Mouse (Mus musculus): Measurements from ENCODE around the gene Map1b. TPM values are rescaled to one million over a fixed set of nuclear protein-coding genes. Genes with fewer than 3 reads are reported as not detected.

Gene Map1b
- polyA plus RNA-seq, 1 experiment from 2014 or later = 1,780 TPM

- Histone ChIP-seq H3K9me3 (no peaks in the 10 kb centered on the region), H3K9ac (no peak overlapping the region), H3K36me3 (no peaks in the 10 kb centered on the region), H3K4me3 (no peak overlapping the region), H3K4me1 (replicated peaks) (peaks cover 25% of the 10 kb centered on the region), H3K27me3 (no peaks in the 10 kb centered on the region), H3K4me2 (no peak overlapping the region), H3K27ac (replicated peaks) (no peak overlapping the region)
- 94% methylated on average over 5 of the region's 5 CpGs for WGBS
- no peak for ATAC-seq (ENCODE audit: low read depth)
These were observed 1.5 kb upstream of the Map1b start for GRCm38 (mm10) chr13:99517836-99518235.

- Histone ChIP-seq H3K4me3 (peak overlapping the region; percentile 90), H3K36me3 (0 out of 2 replicates have a peak, but pooled peaks cover 4% of the 10 kb centered on the region), H3K9me3 (no peaks in the 10 kb centered on the region), H3K4me1 (replicated peaks) (peaks cover 40% of the 10 kb centered on the region), H3K9ac (peak overlapping the region; percentile 99), H3K4me2 (peak overlapping the region; percentile 68), H3K27me3 (no peaks in the 10 kb centered on the region), H3K27ac (replicated peaks) (peak overlapping the region; percentile 97)
- WGBS = under 1% methylated on average over 41 of the region's 44 CpGs
- peak; percentile 54 for ATAC-seq (ENCODE audit: low read depth)
These were observed 448 bp downstream of the Map1b start for GRCm38 (mm10) chr13:99515736-99516447.

GRCm38 (mm10) chr13:99514917-99515591 is 1.3 kb downstream of the Map1b start:
- no peaks in the 10 kb centered on the region for H3K9me3 ChIP-seq
- peak overlapping the region; percentile 99 for H3K9ac ChIP-seq
- WGBS = under 1% methylated on average over 48 of the region's 48 CpGs
- peak overlapping the region; percentile 68 for H3K4me2 ChIP-seq
- peak overlapping the region; percentile 90 for H3K4me3 ChIP-seq
- no peaks in the 10 kb centered on the region for H3K27me3 ChIP-seq
- 0 out of 2 replicates have a peak, but pooled peaks cover 5% of the 10 kb centered on the region for H3K36me3 ChIP-seq
- peak; percentile 77 for ATAC-seq (ENCODE audit: low read depth)
- H3K27ac ChIP-seq (replicated peaks) = peak overlapping the region; percentile 97
- peaks cover 47% of the 10 kb centered on the region for H3K4me1 ChIP-seq (replicated peaks)

- 0 out of 2 replicates have a peak, but pooled peaks cover 5% of the 10 kb centered on the region for H3K36me3 ChIP-seq
- 9% methylated on average over 10 of the region's 10 CpGs for WGBS
- H3K4me3 ChIP-seq = peak overlapping the region; percentile 90
- H3K9ac ChIP-seq = peak overlapping the region; percentile 99
- H3K27me3 ChIP-seq = no peaks in the 10 kb centered on the region
- peak overlapping the region; percentile 68 for H3K4me2 ChIP-seq
- peaks cover 57% of the 10 kb centered on the region for H3K4me1 ChIP-seq (replicated peaks)
- H3K9me3 ChIP-seq = no peaks in the 10 kb centered on the region
- ATAC-seq (ENCODE audit: low read depth) = no peak
- peak overlapping the region; percentile 97 for H3K27ac ChIP-seq (replicated peaks)
These were observed 2.4 kb downstream of the Map1b start for GRCm38 (mm10) chr13:99513990-99514389.

- Histone ChIP-seq H3K4me2 (peak overlapping the region; percentile 68), H3K27me3 (no peaks in the 10 kb centered on the region), H3K4me1 (replicated peaks) (peaks cover 65% of the 10 kb centered on the region), H3K27ac (replicated peaks) (peak overlapping the region; percentile 97), H3K9ac (peak overlapping the region; percentile 99), H3K4me3 (peak overlapping the region; percentile 90), H3K9me3 (no peaks in the 10 kb centered on the region), H3K36me3 (peaks cover 8% of the 10 kb centered on the region)
- no peak for ATAC-seq (ENCODE audit: low read depth)
- under 1% methylated on average over 7 of the region's 7 CpGs for WGBS
These were observed 3.2 kb downstream of the Map1b start for GRCm38 (mm10) chr13:99513138-99513537.

- H3K4me1 ChIP-seq (replicated peaks) = peaks cover 77% of the 10 kb centered on the region
- H3K4me2 ChIP-seq = peak overlapping the region; percentile 68
- H3K9ac ChIP-seq = 0 out of 2 replicates have a peak overlapping the region, but pooled peaks have one; percentile 5
- no peaks in the 10 kb centered on the region for H3K9me3 ChIP-seq
- WGBS = 15% methylated on average over 4 of the region's 4 CpGs
- H3K27ac ChIP-seq (replicated peaks) = no peak overlapping the region
- 0 out of 2 replicates have a peak overlapping the region, but pooled peaks have one; percentile 1 for H3K4me3 ChIP-seq
- H3K36me3 ChIP-seq = peaks cover 41% of the 10 kb centered on the region
- ATAC-seq (ENCODE audit: low read depth) = no peak
- H3K27me3 ChIP-seq = no peaks in the 10 kb centered on the region
These were observed 6.4 kb downstream of the Map1b start for GRCm38 (mm10) chr13:99509896-99510295.

- Histone ChIP-seq H3K4me1 (replicated peaks) (peaks cover 86% of the 10 kb centered on the region), H3K27ac (replicated peaks) (no peak overlapping the region), H3K36me3 (peaks cover 56% of the 10 kb centered on the region), H3K27me3 (no peaks in the 10 kb centered on the region), H3K9ac (no peak overlapping the region), H3K9me3 (no peaks in the 10 kb centered on the region), H3K4me2 (no peak overlapping the region), H3K4me3 (no peak overlapping the region)
- ATAC-seq (ENCODE audit: low read depth) = no peak
- WGBS = 82% methylated on average over 2 of the region's 2 CpGs
These were observed 9.8 kb downstream of the Map1b start for GRCm38 (mm10) chr13:99506580-99506962.

GRCm38 (mm10) chr13:99505826-99506579 is 10.3 kb downstream of the Map1b start:
- 84% methylated on average over 11 of the region's 11 CpGs for WGBS

GRCm38 (mm10) chr13:99503370-99503979 is 12.9 kb downstream of the Map1b start:
- Histone ChIP-seq H3K36me3 (peaks cover 59% of the 10 kb centered on the region), H3K4me1 (replicated peaks) (peaks cover 85% of the 10 kb centered on the region), H3K4me3 (no peak overlapping the region), H3K9ac (0 out of 2 replicates have a peak overlapping the region, but pooled peaks have one; percentile 26), H3K9me3 (no peaks in the 10 kb centered on the region), H3K27ac (replicated peaks) (peak overlapping the region; percentile 78; the same call in 1 of the 2 replicates), H3K4me2 (peak overlapping the region; percentile 38; the same call in 1 of the 2 replicates), H3K27me3 (no peaks in the 10 kb centered on the region)
- WGBS = 79% methylated on average over 14 of the region's 14 CpGs
- ATAC-seq (ENCODE audit: low read depth) = no peak

More at GRCm38 (mm10) chr13:99505826-99506579, 10.3 kb downstream of the Map1b start:
- ATAC-seq (ENCODE audit: low read depth) = no peak
- Histone ChIP-seq H3K27me3 (no peaks in the 10 kb centered on the region), H3K9me3 (no peaks in the 10 kb centered on the region), H3K4me3 (no peak overlapping the region), H3K4me1 (replicated peaks) (peaks cover 86% of the 10 kb centered on the region), H3K27ac (replicated peaks) (no peak overlapping the region), H3K9ac (no peak overlapping the region), H3K4me2 (no peak overlapping the region), H3K36me3 (peaks cover 55% of the 10 kb centered on the region)

- peaks cover 53% of the 10 kb centered on the region for H3K36me3 ChIP-seq
- no peak overlapping the region for H3K4me3 ChIP-seq
- no peaks in the 10 kb centered on the region for H3K27me3 ChIP-seq
- H3K27ac ChIP-seq (replicated peaks) = peak overlapping the region; percentile 78
- WGBS = 55% methylated on average over 7 of the region's 7 CpGs
- peak overlapping the region; percentile 49 for H3K9ac ChIP-seq
- H3K9me3 ChIP-seq = no peaks in the 10 kb centered on the region
- peaks cover 80% of the 10 kb centered on the region for H3K4me1 ChIP-seq (replicated peaks)
- peak overlapping the region; percentile 38 for H3K4me2 ChIP-seq
- no peak for ATAC-seq (ENCODE audit: low read depth)
These were observed 13.4 kb downstream of the Map1b start for GRCm38 (mm10) chr13:99502911-99503310.

GRCm38 (mm10) chr13:99502126-99502744 is 14.1 kb downstream of the Map1b start:
- Histone ChIP-seq H3K4me1 (replicated peaks) (peaks cover 75% of the 10 kb centered on the region), H3K9me3 (no peaks in the 10 kb centered on the region), H3K9ac (peak overlapping the region; percentile 49), H3K4me3 (no peak overlapping the region), H3K27ac (replicated peaks) (peak overlapping the region; percentile 78), H3K27me3 (no peaks in the 10 kb centered on the region), H3K36me3 (peaks cover 46% of the 10 kb centered on the region), H3K4me2 (peak overlapping the region; percentile 38)
- WGBS = 25% methylated on average over 13 of the region's 13 CpGs
- ATAC-seq (ENCODE audit: low read depth) = peak; percentile 51; the same call in 1 of the 2 replicates

Measured in neural tube, embryonic 13.5 days (tissue).